Mouse (Mus musculus): ENCODE results near the gene Slc45a1. TPM values are rescaled to one million over a fixed set of nuclear protein-coding genes. Genes with fewer than 3 reads are reported as not detected.

Slc45a1 gene
- total RNA-seq (2023) = not detected in 4 replicates

DNA sequence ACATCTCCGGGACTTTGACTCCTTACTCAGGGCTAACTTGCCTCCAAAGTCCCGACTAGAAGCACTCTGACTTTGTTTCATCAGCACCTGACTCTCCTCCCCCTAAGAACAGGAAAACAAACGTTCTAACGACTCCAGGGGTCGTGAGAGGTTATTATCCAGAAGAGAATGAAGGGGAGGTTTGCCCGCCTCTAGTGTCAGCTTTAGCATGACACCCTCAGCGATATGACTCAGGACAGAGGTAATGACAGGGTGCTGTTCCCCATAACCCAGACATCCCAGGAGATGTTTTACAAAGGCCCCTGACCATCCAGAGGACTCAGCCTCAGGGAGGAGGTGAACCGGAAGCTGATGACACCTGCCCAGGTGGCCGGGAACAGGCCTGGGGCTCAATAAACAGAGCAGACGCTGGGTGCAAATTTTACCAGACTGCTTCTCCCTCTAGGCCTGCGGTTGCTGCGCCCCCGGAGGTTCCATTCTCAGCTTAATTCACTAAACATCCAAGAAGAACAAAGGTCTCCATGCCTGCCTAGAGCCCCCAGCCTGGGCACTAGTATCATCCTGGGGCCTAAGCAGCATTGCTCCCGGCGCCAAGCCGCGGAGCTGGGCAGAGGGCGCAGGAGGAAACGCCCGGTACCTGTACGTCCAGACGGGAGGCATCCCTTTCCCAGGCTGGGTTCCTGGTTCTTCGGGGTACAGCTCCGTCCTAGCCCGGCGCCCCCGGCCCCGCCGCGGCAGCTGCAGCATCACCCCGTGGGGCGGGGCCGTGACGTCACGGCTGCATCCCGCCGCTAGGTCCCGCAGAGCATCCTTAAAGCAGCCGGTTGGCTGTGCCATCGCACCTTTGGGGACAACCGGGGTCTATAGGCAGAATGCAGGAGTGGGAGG lies at the start of gene Slc45a1:
Gene Slc45a1, minus strand, starts transcription at position 785 of the 888 bp plus-strand sequence.

Other genes with a start within 250 kb of the Slc45a1 start
- gene Errfi1, start 201.7 kb upstream of the Slc45a1 start, total RNA-seq (2023) = 10.0 to 13.2 TPM (median 12.3 TPM) in 4 replicates

Data from B cell, adult 62 days (primary cell).